Comparison of ENCODE assay signal across 19 mouse cellular contexts in the genomic region with DNA sequence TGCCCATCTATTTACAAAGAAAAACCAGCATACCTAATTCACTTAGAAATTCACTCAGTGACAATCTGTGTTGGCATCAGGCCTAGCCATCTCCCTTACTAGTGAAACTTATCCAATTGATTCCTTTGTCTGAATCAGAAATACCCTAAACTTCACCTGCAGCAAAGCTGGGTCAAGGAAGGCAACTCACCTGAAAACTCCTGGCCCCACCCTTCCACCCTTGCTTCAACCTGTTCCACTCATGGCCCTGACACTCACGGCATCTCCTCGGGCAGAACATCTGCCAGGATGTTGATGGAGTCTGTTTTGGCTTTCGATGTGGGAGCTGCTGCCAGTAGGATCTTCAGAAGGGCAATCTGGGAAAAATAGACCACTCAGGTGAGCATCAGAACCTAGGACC. TPM values are rescaled to one million over a fixed set of nuclear protein-coding genes. Genes with fewer than 3 reads are reported as not detected.
DNase-seq lines count a peak whose midpoint lies in the region.
"Had no signal": no experiment of that assay in that cellular context is flagged by ENCODE, and none has a peak within 500 bp of the region (broad histone marks: within the 10 kb centered on the region; RNA-seq: fewer than 3 reads in every experiment).

No protein-coding gene starts in this region.

- DNase-seq in heart, adult 11 months, result peak; percentile 69
- no peak for DNase-seq in heart, postnatal 14 days
- DNase-seq in right cerebral cortex, postnatal 4 days, result peak; percentile 1
- no peak for DNase-seq in right cerebral cortex, postnatal 14 days
- DNase-seq in urinary bladder, postnatal 10 days (ENCODE audit: low spot score), result peak; percentile 5
- no peak for DNase-seq in urinary bladder, postnatal 36 days (ENCODE audit: low spot score in 2 of 2)
- DNase-seq in testis, postnatal 10 days (ENCODE audit: low spot score), result peak; percentile 30
- DNase-seq in cerebellum, postnatal 10 days, result no peak
- DNase-seq: adrenal gland, adult 2 months; adrenal gland, postnatal 10 days; adrenal gland, postnatal 25 days; cerebellum, adult 11 months; cerebellum, adult 18-20 months; cerebellum, adult 8-10 months; cerebellum, adult 9-11 months; forebrain, postnatal 0 days had no signal

- intact Hi-C loops in heart, postnatal 14 days (cut with DNase I), result no loop called here

RNA-seq across cellular contexts. Expression of a gene that starts 13.3 kb away (rescaled TPM):
- not detected for total RNA-seq in heart, postnatal 14 days (2021)
- total RNA-seq: adrenal gland, adult 2 months; adrenal gland, postnatal 10 days; adrenal gland, postnatal 25 days; adrenal gland, postnatal 4 days; ES-E14; forebrain, postnatal 0 days; MEL had no signal

RNA-seq across cellular contexts. Expression of a gene that starts 13.7 kb away (rescaled TPM):
- 10 to 100 TPM; 21.4 to 26.2 TPM for total RNA-seq in heart, postnatal 14 days (2021)

RNA-seq across cellular contexts. Expression of a gene that starts 23.0 kb away (rescaled TPM):
- total RNA-seq in heart, postnatal 14 days (2021), result not detected
- total RNA-seq: adrenal gland, adult 2 months; adrenal gland, postnatal 10 days; adrenal gland, postnatal 25 days; adrenal gland, postnatal 4 days; MEL had no signal

Comparison
In these comparisons a context has a peak if more than half of its experiments do, and no peak if none do; other contexts are left out.
1. DNase-seq: peak in heart, adult 11 months (single experiment), right cerebral cortex, postnatal 4 days (single experiment), urinary bladder, postnatal 10 days (single experiment) and testis, postnatal 10 days (single experiment); none in heart, postnatal 14 days (0 of 2), right cerebral cortex, postnatal 14 days (single experiment), urinary bladder, postnatal 36 days (0 of 2) and cerebellum, postnatal 10 days (0 of 2).